Mouse (Mus musculus): Measurements from ENCODE around the gene Sigirr. TPM values are rescaled to one million over a fixed set of nuclear protein-coding genes. Genes with fewer than 3 reads are reported as not detected.

The Sigirr gene
- 1 to 10 TPM; 5.3 to 6.2 TPM for total RNA-seq (2023)

GRCm38 (mm10) chr7:141099911-141100691, at the start of gene Sigirr:
Sigirr (minus strand) TSS chr7:141100572.

GRCm38 (mm10) chr7:141122245-141122644, 21.9 kb upstream of the Sigirr start, which contains the start of gene Ptdss2:
Ptdss2 (plus strand) TSS chr7:141122382.

GRCm38 (mm10) chr7:141117636-141118035, 17.3 kb upstream of the Sigirr start, which contains the start of gene Ano9:
Ano9 (minus strand) TSS chr7:141117806.

GRCm38 (mm10) chr7:141077841-141078240, 22.5 kb downstream of the Sigirr start, which contains the start of gene Pkp3:
Pkp3 (plus strand) TSS chr7:141078218.

GRCm38 (mm10) chr7:141060426-141061242, 39.7 kb downstream of the Sigirr start, which contains the start of gene B4galnt4:
B4galnt4 (plus strand) TSS chr7:141061104.

Other genes with a start within 250 kb of the Sigirr start
- not detected for gene Gm45785, start 244.2 kb downstream of the Sigirr start, total RNA-seq (2023)
- 100 to 1,000 TPM in 1 of 2 experiments, 10 to 100 TPM in 1; 87.9 to 102 TPM for gene Ric8a, start 243.6 kb downstream of the Sigirr start, total RNA-seq (2023)
- 10 to 100 TPM; 22.0 to 22.9 TPM for gene Bet1l, start 243.0 kb downstream of the Sigirr start, total RNA-seq (2023)
- 10 to 100 TPM; 93.4 to 95.3 TPM for gene Psmd13, start 218.6 kb downstream of the Sigirr start, total RNA-seq (2023)
- 10 to 100 TPM; 12.0 to 13.0 TPM for gene Sirt3, start 218.3 kb downstream of the Sigirr start, total RNA-seq (2023)
- not detected for gene Cox8b, start 200.1 kb downstream of the Sigirr start, total RNA-seq (2023)
- not detected for gene Nlrp6, start 179.7 kb downstream of the Sigirr start, total RNA-seq (2023)
- 10 to 100 TPM; 28.1 to 34.5 TPM for gene Pgghg, start 159.2 kb downstream of the Sigirr start, total RNA-seq (2023)
- 1 to 10 TPM; 1.3 to 2.7 TPM for gene Ifitm5, start 150.3 kb downstream of the Sigirr start, total RNA-seq (2023)
- gene Gm45717, start 144.6 kb downstream of the Sigirr start, total RNA-seq (2023) = not detected
- gene Ifitm2, start 144.6 kb downstream of the Sigirr start, total RNA-seq (2023) = 100 to 1,000 TPM; 421 to 568 TPM
- gene Ifitm1, start 133.4 kb downstream of the Sigirr start, total RNA-seq (2023) = 100 to 1,000 TPM; 245 to 419 TPM
- gene Ifitm3, start 89.8 kb downstream of the Sigirr start, total RNA-seq (2023) = 100 to 1,000 TPM; 508 to 583 TPM
- 1,000 to 10,000 TPM in 1 of 2 experiments, 100 to 1,000 TPM in 1; 867 to 1,003 TPM for gene Ifitm6, start 82.6 kb downstream of the Sigirr start, total RNA-seq (2023)
- gene Gm17387, start 71.4 kb downstream of the Sigirr start, total RNA-seq (2023) = not detected
- 1 to 10 TPM in 1 of 2 experiments, under 1 TPM in 1; 0.73 to 1.3 TPM for gene B4galnt4, start 39.5 kb downstream of the Sigirr start, total RNA-seq (2023)
- 1 to 10 TPM; 3.7 to 4.0 TPM for gene Pkp3, start 22.4 kb downstream of the Sigirr start, total RNA-seq (2023)
- gene Ano9, start 17.2 kb upstream of the Sigirr start, total RNA-seq (2023) = not detected
- gene Ptdss2, start 21.8 kb upstream of the Sigirr start, total RNA-seq (2023) = 10 to 100 TPM; 20.7 to 23.3 TPM
- gene Rnh1, start 72.3 kb upstream of the Sigirr start, total RNA-seq (2023) = 10 to 100 TPM; 83.3 to 88.8 TPM
- 10 to 100 TPM; 25.7 to 32.3 TPM for gene Hras, start 93.4 kb upstream of the Sigirr start, total RNA-seq (2023)
- gene Lrrc56, start 93.6 kb upstream of the Sigirr start, total RNA-seq (2023) = 1 to 10 TPM; 3.9 to 6.0 TPM
- gene Lmntd2, start 113.5 kb upstream of the Sigirr start, total RNA-seq (2023) = not detected
- 1 to 10 TPM; 4.7 to 7.6 TPM for gene Rassf7, start 115.3 kb upstream of the Sigirr start, total RNA-seq (2023)
- gene Phrf1, start 128.2 kb upstream of the Sigirr start, total RNA-seq (2023) = 10 to 100 TPM; 70.9 to 73.3 TPM
- 10 to 100 TPM; 36.2 to 42.0 TPM for gene Irf7, start 165.9 kb upstream of the Sigirr start, total RNA-seq (2023)
- gene Cdhr5, start 176.2 kb upstream of the Sigirr start, total RNA-seq (2023) = not detected
- gene Sct, start 178.6 kb upstream of the Sigirr start, total RNA-seq (2023) = not detected
- gene Drd4, start 191.4 kb upstream of the Sigirr start, total RNA-seq (2023) = not detected
- 10 to 100 TPM; 24.3 to 35.7 TPM for gene Deaf1, start 227.1 kb upstream of the Sigirr start, total RNA-seq (2023)
- gene Tmem80, start 227.2 kb upstream of the Sigirr start, total RNA-seq (2023) = 10 to 100 TPM in 1 of 2 experiments, 1 to 10 TPM in 1; 8.5 to 11.1 TPM
- gene Eps8l2, start 238.3 kb upstream of the Sigirr start, total RNA-seq (2023) = under 1 TPM; 0.26 to 0.60 TPM